ENCODE assay signal across 26 mouse cellular contexts in the genomic region with DNA sequence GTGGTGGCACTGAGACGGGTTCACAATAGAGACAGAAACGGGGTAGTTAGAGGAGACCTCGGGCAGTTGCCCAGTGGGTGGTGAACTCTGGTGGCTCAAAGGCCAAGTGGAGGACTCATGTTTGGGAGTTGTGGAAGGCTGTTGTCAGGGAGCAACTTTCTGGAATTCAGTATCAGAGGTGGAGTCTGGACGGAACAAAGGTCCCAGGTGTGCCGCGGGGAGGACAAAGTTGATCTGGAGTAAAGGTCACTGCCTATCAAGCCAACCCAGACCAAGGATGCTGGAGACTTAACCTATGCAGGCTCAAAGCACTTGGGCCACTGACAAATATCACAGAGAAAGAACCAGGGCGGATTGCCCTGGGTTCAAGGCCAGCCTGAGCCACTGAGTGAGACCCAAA. TPM values are rescaled to one million over a fixed set of nuclear protein-coding genes. Genes with fewer than 3 reads are reported as not detected.
"Had no signal": no experiment of that assay in that cellular context is flagged by ENCODE, and none has a peak within 500 bp of the region (broad histone marks: within the 10 kb centered on the region; RNA-seq: fewer than 3 reads in every experiment).

No protein-coding gene starts in this region.

- H3K4me2 ChIP-seq: limb, embryonic 12.5 days; limb, embryonic 15.5 days; liver, embryonic 15.5 days; lung, embryonic 14.5 days; midbrain, embryonic 12.5 days; midbrain, embryonic 15.5 days; neural tube, embryonic 12.5 days; neural tube, embryonic 15.5 days had no signal

- H3K9me3 ChIP-seq: limb, embryonic 12.5 days; limb, embryonic 15.5 days; liver, embryonic 15.5 days; midbrain, embryonic 12.5 days; midbrain, embryonic 15.5 days; neural tube, embryonic 12.5 days; neural tube, embryonic 15.5 days had no signal

- DNase-seq: kidney, adult 11 months; left cerebral cortex, postnatal 4 days; lung, embryonic 14.5 days; right cerebral cortex, adult 18-20 months; right cerebral cortex, postnatal 14 days; right cerebral cortex, postnatal 4 days; thymus, postnatal 25 days had no signal

- ATAC-seq: lung, postnatal 0 days; midbrain, embryonic 15.5 days had no signal

- H3K27me3 ChIP-seq: limb, embryonic 12.5 days; limb, embryonic 15.5 days; liver, embryonic 15.5 days; midbrain, embryonic 12.5 days; midbrain, embryonic 15.5 days; neural tube, embryonic 12.5 days; neural tube, embryonic 15.5 days had no signal

- H3K9ac ChIP-seq: limb, embryonic 12.5 days; limb, embryonic 15.5 days; liver, embryonic 15.5 days; lung, embryonic 14.5 days; midbrain, embryonic 12.5 days; midbrain, embryonic 15.5 days; neural tube, embryonic 12.5 days; neural tube, embryonic 15.5 days had no signal

- H3K4me3 ChIP-seq: limb, embryonic 12.5 days; limb, embryonic 15.5 days; liver, embryonic 15.5 days; midbrain, embryonic 12.5 days; midbrain, embryonic 15.5 days; neural tube, embryonic 12.5 days; neural tube, embryonic 15.5 days had no signal

- H3K4me1 ChIP-seq: limb, embryonic 12.5 days; limb, embryonic 15.5 days; midbrain, embryonic 12.5 days; midbrain, embryonic 15.5 days; neural tube, embryonic 12.5 days; neural tube, embryonic 15.5 days had no signal

- H3K27ac ChIP-seq: kidney, postnatal 0 days; limb, embryonic 12.5 days; limb, embryonic 15.5 days; liver, embryonic 15.5 days; macrophage; midbrain, embryonic 12.5 days; midbrain, embryonic 15.5 days; neural tube, embryonic 12.5 days; neural tube, embryonic 15.5 days had no signal

- H3K36me3 ChIP-seq: limb, embryonic 12.5 days; limb, embryonic 15.5 days; liver, embryonic 15.5 days; midbrain, embryonic 12.5 days; midbrain, embryonic 15.5 days; neural tube, embryonic 12.5 days; neural tube, embryonic 15.5 days had no signal

RNA-seq across cellular contexts. Expression of a gene that starts 5.5 kb away (rescaled TPM):
- total RNA-seq: layer of hippocampus, adult 18-20 months; layer of hippocampus, postnatal 14 days; left cerebral cortex, adult 8-10 months; left cerebral cortex, postnatal 14 days; left cerebral cortex, postnatal 4 days; megakaryocyte, adult 5-6 weeks had no signal
- polyA plus RNA-seq: kidney, embryonic 14.5 days; kidney, postnatal 0 days; limb, embryonic 12.5 days; limb, embryonic 15.5 days; liver, embryonic 15.5 days; lung, embryonic 14.5 days; lung, postnatal 0 days; macrophage; midbrain, embryonic 12.5 days; midbrain, embryonic 15.5 days; neural tube, embryonic 12.5 days; neural tube, embryonic 15.5 days; spleen, adult 2 months; stomach, embryonic 16.5 days; thymus, postnatal 0 days had no signal

RNA-seq across cellular contexts. Expression of a gene that starts 48.4 kb away (rescaled TPM):
- total RNA-seq: layer of hippocampus, adult 18-20 months; layer of hippocampus, postnatal 14 days; left cerebral cortex, adult 8-10 months; left cerebral cortex, postnatal 14 days; left cerebral cortex, postnatal 4 days; megakaryocyte, adult 5-6 weeks had no signal
- polyA plus RNA-seq: kidney, embryonic 14.5 days; kidney, postnatal 0 days; limb, embryonic 12.5 days; limb, embryonic 15.5 days; liver, embryonic 15.5 days; lung, embryonic 14.5 days; lung, postnatal 0 days; macrophage; midbrain, embryonic 12.5 days; midbrain, embryonic 15.5 days; neural tube, embryonic 12.5 days; neural tube, embryonic 15.5 days; spleen, adult 2 months; stomach, embryonic 16.5 days; thymus, postnatal 0 days had no signal
